Mouse (Mus musculus) C2C12 (cell line): ENCODE measurements around the gene Foxn3. TPM values are rescaled to one million over a fixed set of nuclear protein-coding genes. Genes with fewer than 3 reads are reported as not detected.

Experiments used
- H3K27me3 ChIP-seq: one replicate; pipeline ENCODE4 v1.6.1; 2011; ENCODE audit not compliant: control insufficient read depth, insufficient read depth, insufficient read length
- H3K36me3 ChIP-seq: one replicate; pipeline ENCODE4 v1.6.1; 2011; ENCODE audit not compliant: control insufficient read depth, insufficient read depth
- H3K4me3 ChIP-seq: one replicate; pipeline ENCODE4 v1.5.1; 2011; ENCODE audit warnings: mild to moderate bottlenecking, control low read depth; ENCODE audit not compliant: poor library complexity, insufficient read depth, severe bottlenecking
- H3K79me2 ChIP-seq: one replicate; pipeline ENCODE4 v1.6.1; 2011; ENCODE audit not compliant: control insufficient read depth, insufficient read depth
- H3K79me3 ChIP-seq: one replicate; pipeline ENCODE4 v1.6.1; 2011; ENCODE audit warnings: low read depth, control low read depth
- H3ac ChIP-seq: one replicate; pipeline ENCODE3; 2011; ENCODE audit warnings: low read depth; ENCODE audit not compliant: control insufficient read depth, insufficient read length
- CEBPB ChIP-seq: IDR thresholded peaks from one replicate; pipeline ENCODE4 v1.6.1; 2011; ENCODE audit warnings: low read depth, mild to moderate bottlenecking, control low read depth, moderate library complexity
- CTCF ChIP-seq: IDR thresholded peaks from one replicate; pipeline ENCODE4 v1.5.1; 2011; ENCODE audit not compliant: control insufficient read depth, insufficient read depth, insufficient read length
- FOSL1 ChIP-seq: IDR thresholded peaks from one replicate; pipeline ENCODE4 v1.8.0; 2011; ENCODE audit warnings: mild to moderate bottlenecking, low read length; ENCODE audit not compliant: poor library complexity, insufficient read depth, severe bottlenecking
- MAX ChIP-seq: IDR thresholded peaks from one replicate; pipeline ENCODE4 v1.6.1; 2011; ENCODE audit warnings: mild to moderate bottlenecking, control low read depth
- MYOD1 ChIP-seq: IDR thresholded peaks from one replicate; pipeline ENCODE4 v1.6.1; 2011; ENCODE audit warnings: low read depth; ENCODE audit not compliant: control insufficient read depth, insufficient read length
- MYOG ChIP-seq: IDR thresholded peaks from one replicate; pipeline ENCODE4 v1.6.1; 2011; ENCODE audit not compliant: control insufficient read depth, insufficient read length; ENCODE audit errors: extremely low read depth
- USF1 ChIP-seq: IDR thresholded peaks from one replicate; pipeline ENCODE4 v1.6.1; 2011; ENCODE audit warnings: low read depth, mild to moderate bottlenecking, control low read depth, moderate library complexity
- polyA plus RNA-seq: library from polyadenylated mRNA; unstranded; fragments of >200 nt; fragmentation: generic; extraction: Trizol; gene quantifications from one replicate; pipeline ENCODE4 v1.2.1, GENCODE M21; 2012; ENCODE audit warnings: missing spikeins

Foxn3 gene
- polyA plus RNA-seq, 1 experiment, result 4.2 TPM

GRCm38 (mm10) chr12:99549811-99550210 is 13.6 kb downstream of the Foxn3 start:
- no peaks in the 10 kb centered on the region for H3K27me3 ChIP-seq
- no peak overlapping the region for H3ac ChIP-seq
- no peaks in the 10 kb centered on the region for H3K79me2 ChIP-seq
- H3K4me3 ChIP-seq, result no peak overlapping the region
- H3K79me3 ChIP-seq, result no peaks in the 10 kb centered on the region
- no peaks in the 10 kb centered on the region for H3K36me3 ChIP-seq
- TF ChIP-seq MYOD1 (no peak), MAX (no peak), CTCF (no peak), USF1 (no peak), CEBPB (no peak), FOSL1 (no peak), MYOG (no peak)

GRCm38 (mm10) chr12:99548419-99548818 is 15.0 kb downstream of the Foxn3 start:
- Histone ChIP-seq H3K79me2 (no peaks in the 10 kb centered on the region), H3K36me3 (no peaks in the 10 kb centered on the region), H3K79me3 (no peaks in the 10 kb centered on the region), H3K27me3 (no peaks in the 10 kb centered on the region), H3ac (no peak overlapping the region), H3K4me3 (no peak overlapping the region)
- TF ChIP-seq FOSL1, result no peak
- no peak for TF ChIP-seq MYOD1
- TF ChIP-seq CEBPB, result no peak
- no peak for TF ChIP-seq MAX
- no peak for TF ChIP-seq CTCF
- TF ChIP-seq USF1, result no peak
- TF ChIP-seq MYOG, result no peak

GRCm38 (mm10) chr12:99547295-99547694 is 16.1 kb downstream of the Foxn3 start:
- Histone ChIP-seq H3K4me3 (no peak overlapping the region), H3K79me2 (no peaks in the 10 kb centered on the region), H3K36me3 (no peaks in the 10 kb centered on the region), H3K27me3 (no peaks in the 10 kb centered on the region), H3K79me3 (no peaks in the 10 kb centered on the region), H3ac (no peak overlapping the region)
- TF ChIP-seq CTCF (no peak), MYOD1 (no peak), CEBPB (no peak), MAX (no peak), MYOG (no peak), USF1 (no peak), FOSL1 (no peak)

GRCm38 (mm10) chr12:99545270-99545770 is 18.1 kb downstream of the Foxn3 start:
- Histone ChIP-seq H3K79me3 (no peaks in the 10 kb centered on the region), H3K4me3 (no peak overlapping the region), H3K27me3 (no peaks in the 10 kb centered on the region), H3K79me2 (no peaks in the 10 kb centered on the region), H3ac (no peak overlapping the region), H3K36me3 (no peaks in the 10 kb centered on the region)
- TF ChIP-seq MYOD1, result no peak
- no peak for TF ChIP-seq MYOG
- no peak for TF ChIP-seq CEBPB
- no peak for TF ChIP-seq CTCF
- TF ChIP-seq FOSL1, result no peak
- TF ChIP-seq USF1, result no peak
- TF ChIP-seq MAX, result no peak

- Histone ChIP-seq H3ac (no peak overlapping the region), H3K36me3 (no peaks in the 10 kb centered on the region), H3K79me3 (no peaks in the 10 kb centered on the region), H3K27me3 (no peaks in the 10 kb centered on the region), H3K79me2 (no peaks in the 10 kb centered on the region), H3K4me3 (no peak overlapping the region)
- TF ChIP-seq CTCF (no peak), MYOD1 (no peak), FOSL1 (no peak), MAX (no peak), MYOG (no peak), CEBPB (no peak), USF1 (no peak)
These were observed 18.9 kb downstream of the Foxn3 start for GRCm38 (mm10) chr12:99544262-99545128.
